Mouse (Mus musculus): ENCODE measurements around the gene Cysrt1.

- TF ChIP-seq CTCF (IDR thresholded peaks at IDR 0.05; ENCODE audit: insufficient read depth, low read length) (peak; percentile 30), POLR2A (IDR thresholded peaks at IDR 0.05; ENCODE audit: borderline replicate concordance, extremely low read depth, low read depth, low read length) (no peak)
Observed at GRCm38 (mm10) chr2:25258887-25259286, 16.6 kb upstream of the Cysrt1 start.

Measured in lung, adult 2 months (tissue).